Mouse (Mus musculus) right cerebral cortex, adult 2 months (tissue): ENCODE data around the gene Spag5.

Experiments
- DNase-seq, 2 experiments: peaks; one replicate each; pipeline ENCODE4 v3.0.0; 2021 to 2022; ENCODE audit warnings: low spot score in 2 of 2

Gene Spag5

DNA sequence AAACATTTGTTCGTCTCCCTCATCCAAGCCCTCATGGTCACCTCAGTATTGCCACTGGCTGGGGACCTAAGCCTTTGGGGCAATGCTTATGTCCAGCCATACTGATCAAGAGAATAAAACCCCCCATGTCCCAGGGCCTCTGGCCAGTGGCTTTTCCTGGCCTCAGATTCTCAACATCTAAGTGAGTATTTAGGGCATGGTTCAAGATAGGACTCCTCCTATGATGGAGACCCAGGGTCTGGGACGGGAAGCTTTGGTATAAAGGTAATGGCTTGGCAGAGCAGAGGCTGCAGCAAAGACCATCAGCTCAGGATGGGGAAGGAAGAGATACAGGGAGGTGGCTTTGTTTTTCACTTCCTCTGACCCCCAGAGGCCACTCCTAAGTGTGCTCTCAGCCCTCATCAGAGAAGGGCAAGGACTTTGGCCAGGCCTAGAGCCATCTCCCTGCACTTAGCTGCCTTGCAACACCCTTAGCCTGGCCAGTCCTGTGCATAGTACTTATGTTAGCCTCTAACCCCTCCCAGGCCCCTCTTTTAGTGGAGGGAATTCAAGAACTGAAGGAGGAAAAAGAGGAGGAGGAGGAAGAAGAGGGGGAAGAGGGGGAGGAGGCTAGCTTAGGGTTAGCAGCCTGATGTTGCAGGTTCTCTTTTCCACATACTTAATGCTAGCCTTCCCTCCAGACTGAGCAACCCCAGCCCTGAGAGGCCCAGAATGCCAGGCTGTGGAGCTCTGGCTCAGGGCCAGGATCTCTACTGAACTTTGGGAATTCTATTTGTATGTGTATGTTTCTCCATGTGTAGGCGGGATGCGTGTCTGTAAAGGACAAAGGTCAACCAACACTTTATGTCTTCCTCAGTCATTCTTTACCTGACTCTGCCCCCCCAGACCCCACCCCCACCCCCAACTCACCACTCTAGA lies 48.4 kb downstream of the Spag5 start:
- DNase-seq: no peak

- DNase-seq: no peak
Measured at GRCm38 (mm10) chr11:78353081-78353480, 51.8 kb downstream of the Spag5 start.

- no peak for DNase-seq
Measured at GRCm38 (mm10) chr11:78354905-78355304, 53.6 kb downstream of the Spag5 start.

DNA sequence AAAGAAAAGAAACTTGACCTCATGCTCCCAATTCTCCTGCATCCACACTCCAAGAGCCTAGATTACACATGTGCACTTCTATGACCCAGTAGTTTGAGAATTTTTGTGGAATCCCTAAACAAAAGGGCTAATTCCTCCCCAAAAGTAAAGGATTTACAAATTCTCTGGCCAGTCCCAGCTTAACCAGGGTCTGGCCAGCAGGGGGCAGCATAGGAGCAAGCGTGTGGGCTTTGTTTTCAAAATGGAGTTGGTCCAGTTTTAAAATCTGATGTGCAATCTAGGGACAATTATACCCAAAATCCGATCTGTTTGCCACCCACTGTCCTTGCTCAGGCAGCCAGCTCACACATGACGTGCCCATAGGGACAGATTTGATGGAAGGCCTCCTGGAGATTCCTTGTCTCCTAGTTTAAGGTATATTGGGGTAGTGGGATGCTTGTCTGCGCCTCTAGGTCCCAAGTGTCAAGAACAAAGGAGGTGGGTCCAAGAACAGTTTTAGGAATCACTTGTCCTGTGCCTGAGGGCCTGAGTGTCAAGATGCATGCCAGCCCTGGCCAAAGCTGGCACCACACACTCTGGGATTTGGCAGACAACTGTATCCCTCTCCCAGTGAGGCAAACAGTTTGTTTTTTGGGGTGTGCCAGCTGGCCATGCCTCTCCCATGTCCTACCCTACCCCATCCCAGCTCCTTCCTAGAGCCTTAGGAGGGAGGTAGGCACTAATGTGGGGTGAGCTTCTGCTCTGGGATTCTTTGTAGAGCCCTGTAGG lies 54.3 kb downstream of the Spag5 start:
- peak; percentile 52 to 79 for DNase-seq

GRCm38 (mm10) chr11:78358330-78359007 lies 57.1 kb downstream of the Spag5 start:
- DNase-seq: no peak

- peak; percentile 77 to 78 for DNase-seq
Measured at GRCm38 (mm10) chr11:78360125-78360788, 58.9 kb downstream of the Spag5 start.

- DNase-seq: no peak
Measured at GRCm38 (mm10) chr11:78360789-78361131, 59.4 kb downstream of the Spag5 start.

- DNase-seq: no peak
Measured at GRCm38 (mm10) chr11:78363309-78364007, 62.1 kb downstream of the Spag5 start.

DNA sequence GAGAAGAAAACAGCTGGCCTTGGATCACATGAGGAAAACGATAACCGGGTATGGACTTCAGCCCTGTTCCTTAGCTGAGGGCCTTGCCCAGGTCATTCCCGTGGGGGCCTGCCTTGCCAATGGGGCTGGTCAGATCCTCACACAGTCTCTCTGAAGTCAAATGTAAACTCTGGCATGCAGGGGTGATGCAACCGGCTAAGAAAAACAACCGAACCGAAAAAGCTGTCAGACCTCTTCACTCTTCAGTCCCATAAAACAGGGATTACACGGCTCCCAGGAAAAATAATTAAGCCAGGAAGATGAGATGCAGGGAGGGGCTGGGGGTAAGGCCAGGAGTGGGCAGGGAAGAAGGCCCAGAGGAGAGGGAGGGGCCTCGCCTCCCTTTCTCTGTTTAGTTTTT lies 62.8 kb downstream of the Spag5 start:
- DNase-seq: no peak

DNA sequence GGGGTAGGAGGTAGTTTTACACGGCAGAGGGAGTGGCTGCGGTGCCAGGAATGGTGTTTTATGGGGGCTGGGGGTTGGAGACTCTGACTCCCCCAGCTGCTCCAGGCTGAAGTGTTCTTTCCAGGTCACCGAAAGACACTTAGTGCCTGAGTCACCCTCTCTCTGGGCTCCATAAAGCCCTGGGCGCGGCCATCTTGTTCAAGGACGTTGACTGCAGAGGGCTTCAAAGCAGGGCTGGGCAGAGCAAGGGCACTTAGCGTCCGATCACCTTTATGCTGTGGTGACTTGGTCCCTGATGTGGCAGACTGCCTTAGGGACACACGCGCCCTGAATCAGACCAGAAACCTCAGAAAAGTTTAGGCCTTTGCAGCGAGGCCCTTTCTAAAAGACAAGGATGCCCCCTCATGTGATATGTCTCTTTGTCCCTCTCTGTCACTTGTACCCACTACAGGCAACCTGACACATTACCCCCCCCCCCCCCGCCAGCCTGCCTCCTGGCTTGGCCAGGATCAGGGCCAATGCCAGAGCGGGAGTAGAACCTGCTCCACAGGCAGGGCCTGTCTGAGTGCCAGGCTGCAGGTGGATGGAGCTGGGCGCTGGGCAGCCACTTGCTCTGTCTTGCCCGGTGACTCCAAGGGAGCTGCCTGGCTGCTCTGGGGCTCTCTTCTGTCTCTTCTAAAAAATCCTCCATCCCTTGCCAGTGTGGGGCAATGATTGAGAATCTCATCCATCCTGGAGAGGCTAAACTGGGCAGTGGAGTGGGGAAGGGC lies 66.3 kb downstream of the Spag5 start:
- no peak for DNase-seq

DNA sequence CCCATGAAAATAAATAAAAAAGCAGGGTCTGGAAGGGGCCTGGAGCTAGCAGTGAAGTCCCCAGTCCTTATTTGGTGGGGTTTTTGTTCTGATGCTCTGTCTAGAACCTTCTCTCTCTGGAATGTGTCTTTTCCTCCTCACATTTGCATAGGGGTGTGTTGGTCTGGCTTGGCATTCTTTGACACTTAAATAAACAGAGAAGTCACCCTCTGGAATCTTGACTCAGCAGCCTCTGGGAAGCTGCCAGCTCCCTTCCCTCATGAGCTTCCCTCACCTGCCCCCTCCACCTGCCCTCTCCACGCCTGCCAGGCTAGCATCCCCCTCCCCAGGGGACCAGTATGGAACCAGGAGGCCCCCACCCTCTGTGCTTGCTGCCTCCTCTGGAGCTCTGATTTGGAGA lies 69.1 kb downstream of the Spag5 start:
- no peak for DNase-seq

- DNase-seq: no peak
Measured at GRCm38 (mm10) chr11:78371711-78372110, 70.4 kb downstream of the Spag5 start.
